Mouse (Mus musculus) gastrocnemius, adult 8-10 months (tissue): Measurements from ENCODE around the gene Napepld. TPM values are rescaled to one million over a fixed set of nuclear protein-coding genes. Genes with fewer than 3 reads are reported as not detected.
"Not testable (repeated sequence)": the region's sequence is repeated elsewhere in the genome, so short reads cannot be mapped to it uniquely, and the experiment has no call there.

ENCODE experiments used
- DNase-seq, 2 experiments: peaks; one replicate each; pipeline ENCODE4 v3.0.0; 2022; ENCODE audit warnings: low spot score in 2 of 2
- total RNA-seq, 4 experiments: library from RNA; stranded (reverse); gene quantifications; 2 replicates each; pipeline ENCODE4 v1.2.4; 2022

Napepld gene
- total RNA-seq, 4 experiments from 2014 or later, result 8.3 to 10.4 (median 9.4) TPM

GRCm38 (mm10) chr5:21706546-21706945, 5.3 kb upstream of the Napepld start:
- DNase-seq, result no peak

GRCm38 (mm10) chr5:21703708-21704107, 2.5 kb upstream of the Napepld start:
- no peak for DNase-seq

DNA sequence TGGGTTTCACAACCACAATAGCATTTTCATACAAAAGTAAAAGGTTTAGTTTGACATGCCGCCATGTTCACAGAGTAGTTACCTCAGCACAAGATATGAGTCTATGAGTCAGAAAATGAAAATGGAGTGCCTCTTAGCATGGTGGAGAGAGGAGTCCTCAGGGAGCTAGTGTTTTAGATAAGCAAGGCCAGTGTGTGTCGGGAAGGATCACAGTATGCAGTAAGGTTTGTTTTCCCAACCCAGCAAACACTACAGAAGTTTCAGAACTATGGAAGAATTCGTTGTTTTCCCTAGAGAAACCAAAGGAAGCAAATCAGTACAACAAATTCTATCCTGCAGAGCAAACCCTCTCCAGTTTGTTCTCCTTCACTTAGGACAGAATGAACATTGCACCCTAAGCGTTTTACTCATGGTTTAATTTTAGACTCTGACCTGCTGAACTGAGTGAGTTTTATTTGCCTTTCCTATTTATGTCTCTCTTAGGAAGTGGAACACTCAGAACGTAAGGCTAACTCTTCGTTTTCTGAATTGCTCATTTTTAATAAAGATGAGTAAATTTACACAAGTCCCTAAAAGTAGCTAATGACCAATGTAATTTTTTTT, 1.8 kb upstream of the Napepld start:
- DNase-seq, result no peak

- no peak for DNase-seq
These were observed 791 bp upstream of the Napepld start for GRCm38 (mm10) chr5:21702009-21702364.

GRCm38 (mm10) chr5:21700934-21701333, 262 bp downstream of the Napepld start:
- no peak for DNase-seq

DNA sequence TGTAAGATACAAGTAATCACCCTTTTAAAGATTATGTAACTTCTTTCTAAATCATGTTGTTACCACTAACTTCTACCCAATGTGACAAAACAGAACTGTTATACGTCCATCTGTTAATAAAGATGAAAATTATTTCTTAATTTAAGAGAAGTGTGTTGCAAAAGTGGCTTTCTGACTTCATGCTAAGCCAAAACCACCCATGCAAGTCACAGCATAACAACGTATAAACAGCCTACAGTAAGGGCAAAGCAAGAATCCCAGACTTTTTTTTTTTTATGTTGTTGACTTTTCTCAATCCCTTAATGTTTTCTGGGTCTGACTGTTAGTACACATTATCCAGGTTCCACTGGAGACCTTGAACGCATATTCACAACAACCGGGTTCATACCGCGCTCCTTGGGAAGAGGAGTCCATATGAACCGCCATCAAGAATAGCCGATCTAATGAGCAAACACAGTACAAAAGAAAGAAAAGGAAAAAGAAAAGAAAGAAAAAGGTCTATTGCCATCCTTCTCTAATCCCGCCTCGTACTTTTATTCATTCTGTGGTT, 849 bp downstream of the Napepld start:
- no peak for DNase-seq

DNA sequence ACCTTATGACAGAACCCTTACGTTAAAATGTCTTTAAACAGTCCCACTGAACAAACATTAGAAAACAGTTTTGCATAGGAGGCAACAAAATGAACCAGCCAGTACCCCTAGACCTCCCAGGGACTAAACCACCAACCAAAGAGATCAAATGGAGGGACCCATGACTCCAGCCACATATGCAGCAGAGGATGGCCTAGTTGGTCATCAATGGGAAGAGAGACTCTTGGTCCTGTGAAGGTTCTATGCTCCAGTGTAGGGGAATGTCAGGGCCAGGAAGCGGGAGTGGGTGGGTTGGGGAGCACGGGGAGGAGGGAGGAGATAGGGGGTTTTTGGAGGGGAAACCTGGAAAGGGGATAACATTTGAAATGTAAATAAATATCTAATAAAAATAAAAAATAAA, 1.6 kb downstream of the Napepld start:
- DNase-seq, result not testable (repeated sequence)

DNA sequence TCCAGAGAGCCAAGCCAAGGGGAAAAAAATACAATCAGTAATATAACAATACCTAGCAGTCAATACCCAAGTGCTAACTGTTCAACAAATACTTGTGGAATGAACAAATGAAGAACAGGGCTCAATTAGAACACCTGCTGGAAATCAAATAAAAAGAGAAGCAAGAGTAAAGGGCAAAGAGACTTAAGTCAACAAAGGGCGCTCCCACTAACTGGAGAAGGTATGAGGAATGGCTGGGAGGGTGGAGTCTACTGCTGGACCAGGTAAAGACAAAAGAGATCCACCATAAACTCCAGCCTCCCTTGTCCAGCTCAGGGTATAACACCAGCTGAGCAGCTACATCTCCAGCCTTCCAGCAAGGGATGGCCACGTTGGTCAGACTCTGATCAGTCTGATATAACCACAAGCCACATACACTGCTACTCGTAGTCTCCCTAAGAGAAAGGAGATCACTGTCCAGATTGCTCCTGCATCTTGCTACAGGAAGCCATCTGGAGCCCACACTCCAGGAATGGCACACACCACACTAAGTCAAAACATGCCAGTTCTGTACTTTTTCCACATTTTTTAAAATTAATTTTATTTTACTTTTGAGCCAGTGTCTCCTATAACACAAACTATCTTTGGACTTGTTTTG, 6.2 kb downstream of the Napepld start:
- no peak for DNase-seq

DNA sequence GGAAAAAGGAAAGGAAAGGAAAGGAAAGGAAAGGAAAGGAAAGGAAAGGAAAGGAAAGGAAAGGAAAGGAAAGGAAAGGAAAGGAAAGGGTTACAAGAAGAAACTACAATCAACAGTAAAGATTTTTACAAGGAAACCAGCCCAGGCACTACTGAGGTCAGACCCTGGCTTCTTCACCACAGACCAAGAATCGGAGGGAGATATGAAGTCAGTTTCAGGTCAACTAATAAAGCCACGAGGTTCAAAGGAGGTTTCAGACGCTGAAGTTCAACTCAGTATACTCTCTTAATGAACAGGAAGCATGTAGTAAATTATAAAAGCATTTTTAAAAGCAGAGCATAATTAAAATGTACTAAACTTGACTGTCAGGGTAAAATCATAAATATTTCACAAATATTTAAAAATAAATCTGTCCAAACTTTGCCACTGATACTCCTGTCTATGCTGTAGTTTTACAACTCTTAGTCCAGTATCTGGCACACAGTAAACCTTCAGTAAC, 7.8 kb downstream of the Napepld start:
- DNase-seq, result no peak

GRCm38 (mm10) chr5:21692230-21692629, 9.0 kb downstream of the Napepld start:
- DNase-seq, result no peak

DNA sequence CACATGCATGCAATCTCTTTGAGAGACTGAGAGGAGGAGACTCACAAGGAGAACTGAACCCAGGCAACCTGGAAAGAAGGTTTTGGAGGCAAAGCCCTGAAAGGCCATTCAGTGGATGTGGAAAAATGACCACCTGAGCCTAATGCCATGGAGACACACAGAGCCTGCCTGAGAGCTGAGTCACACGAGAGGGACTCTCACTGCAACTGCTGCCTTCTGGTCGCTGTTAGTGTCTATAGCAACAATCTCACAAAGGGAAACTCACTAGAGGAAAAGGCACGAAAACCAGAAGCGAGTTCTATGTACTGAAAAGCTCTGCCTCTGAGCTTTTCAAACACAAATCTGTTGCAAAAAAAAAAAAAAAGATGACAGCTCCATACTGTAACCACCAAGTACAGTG, 14.2 kb downstream of the Napepld start:
- no peak for DNase-seq

DNA sequence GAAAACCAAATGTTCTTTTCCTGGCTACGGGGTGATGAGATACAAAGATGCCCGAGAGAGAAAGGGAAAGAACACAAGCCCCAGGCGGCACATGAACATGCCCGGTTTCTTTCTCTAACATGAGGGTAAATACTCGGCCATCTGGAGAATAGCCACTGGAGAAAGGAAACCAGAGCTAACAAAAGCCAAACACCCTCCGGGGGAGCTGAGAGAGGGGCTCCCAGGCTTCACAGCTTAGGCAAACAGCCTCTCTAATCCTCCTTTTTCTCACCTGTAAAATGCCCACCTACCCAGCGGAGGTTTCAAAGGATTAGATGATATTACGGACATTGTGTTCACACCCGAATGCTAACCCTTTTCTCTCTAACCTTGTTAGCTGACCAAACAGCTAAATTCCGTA, 16.2 kb downstream of the Napepld start:
- no peak for DNase-seq

DNA sequence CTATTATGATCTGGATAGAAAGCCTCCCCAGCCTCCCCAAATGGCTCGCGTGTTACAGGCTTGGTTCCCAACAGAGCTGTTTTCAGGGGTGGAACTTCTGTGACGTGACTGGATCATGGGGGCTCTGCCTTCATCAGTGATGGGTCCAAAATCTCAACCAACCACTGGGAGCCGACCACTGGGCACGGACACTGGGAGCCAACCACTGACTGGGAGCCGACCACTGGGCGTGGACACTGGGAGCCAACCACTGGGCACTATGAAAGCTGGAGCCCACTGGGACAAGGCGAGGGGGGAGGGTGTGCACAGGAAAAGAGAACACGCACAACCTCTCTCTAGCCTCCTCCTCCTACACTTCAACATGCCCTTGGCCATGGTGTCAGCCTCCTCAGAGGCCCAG, 17.4 kb downstream of the Napepld start:
- no peak for DNase-seq

- DNase-seq, result no peak
These were observed 20.3 kb downstream of the Napepld start for GRCm38 (mm10) chr5:21680940-21681339.

DNA sequence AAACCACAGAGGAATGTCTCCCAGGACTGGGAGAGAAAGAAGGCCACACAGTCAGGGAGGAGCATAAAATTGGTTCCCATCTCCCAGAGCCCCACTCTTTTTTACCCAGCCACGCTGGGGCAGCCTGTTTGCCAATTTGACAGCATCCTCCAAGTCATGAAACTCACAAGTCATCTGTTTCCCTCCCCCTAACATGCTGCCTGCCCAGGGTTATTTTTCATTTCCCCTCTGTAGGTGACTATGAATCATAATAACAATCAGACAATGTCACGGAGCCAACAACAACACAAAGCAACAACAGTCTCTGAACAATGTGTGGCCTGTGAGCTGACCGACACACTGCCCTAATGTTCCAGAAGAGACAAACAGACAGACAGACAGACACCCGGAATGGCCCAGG, 21.2 kb downstream of the Napepld start:
- no peak for DNase-seq

DNA sequence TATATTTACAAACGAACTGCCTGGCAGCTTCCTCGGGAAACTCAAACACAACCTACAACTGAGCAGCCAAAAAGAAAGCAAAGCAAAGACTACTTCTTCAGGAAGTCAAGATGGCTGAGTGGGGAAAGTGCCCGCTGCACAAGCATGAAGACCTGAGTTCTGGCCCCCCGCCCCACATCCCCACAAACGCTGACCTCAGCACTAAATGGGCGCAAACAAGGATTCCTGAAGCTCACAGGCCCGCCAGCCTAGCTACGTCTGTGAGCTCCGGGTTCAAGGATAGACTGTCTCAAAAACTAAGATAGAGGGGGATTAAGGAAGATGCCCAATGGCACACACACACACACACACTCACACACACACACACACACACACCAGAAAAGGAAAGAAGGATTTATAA, 22.8 kb downstream of the Napepld start:
- DNase-seq, result no peak

- no peak for DNase-seq
These were observed 23.3 kb downstream of the Napepld start for GRCm38 (mm10) chr5:21677939-21678338.

GRCm38 (mm10) chr5:21675494-21675893, 25.7 kb downstream of the Napepld start:
- no peak for DNase-seq

DNA sequence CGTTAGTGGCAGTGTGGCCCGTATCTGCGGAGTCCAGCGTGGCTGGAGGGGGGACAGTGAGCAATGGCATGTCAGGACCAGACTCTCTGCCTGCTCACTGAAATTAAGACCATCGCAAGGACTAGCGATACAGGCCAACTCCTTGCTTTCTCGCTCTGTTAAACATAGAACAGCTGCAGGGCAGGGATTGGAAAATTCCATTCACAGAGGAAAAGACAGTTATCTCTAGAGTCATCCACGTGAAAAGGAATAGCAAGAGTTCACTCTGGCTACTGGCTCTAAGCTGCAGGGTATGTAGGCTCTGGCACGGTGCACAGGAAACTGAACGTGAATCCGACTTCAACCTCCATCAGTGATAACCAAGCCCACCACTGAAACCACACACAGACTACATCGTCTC, 26.2 kb downstream of the Napepld start:
- no peak for DNase-seq

- DNase-seq, result no peak
These were observed 27.5 kb downstream of the Napepld start for GRCm38 (mm10) chr5:21673742-21674141.

- DNase-seq, result no peak
These were observed 28.2 kb downstream of the Napepld start for GRCm38 (mm10) chr5:21672812-21673635.

DNA sequence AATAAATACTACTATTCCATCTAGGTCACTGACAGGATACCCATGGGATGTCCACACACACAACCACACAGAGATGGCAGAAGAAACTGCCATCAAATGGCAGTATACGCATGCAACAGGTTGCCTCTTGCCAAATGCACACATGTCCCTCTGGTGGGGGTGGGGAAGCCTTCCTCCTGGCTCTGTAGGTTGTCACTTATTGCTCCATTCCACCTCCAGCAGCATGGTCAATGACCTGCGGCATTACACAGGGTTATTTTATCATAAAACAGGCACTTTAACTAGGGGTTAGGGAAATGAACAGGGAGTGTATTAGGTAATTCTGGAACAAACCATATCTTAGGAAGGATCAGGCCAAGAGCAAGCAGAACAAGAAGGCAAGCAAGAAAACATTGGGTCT, 31.9 kb downstream of the Napepld start:
- no peak for DNase-seq
